Mouse (Mus musculus): ENCODE measurements around the gene Ldlr.

The Ldlr gene

GRCm38 (mm10) chr9:21725224-21726121 lies 2.2 kb downstream of the Ldlr start:
- DNase-seq (ENCODE audit: extremely low spot score, low spot score) = no peak

- DNase-seq (ENCODE audit: extremely low spot score, low spot score) = no peak
Observed at GRCm38 (mm10) chr9:21726218-21726975, 3.1 kb downstream of the Ldlr start.

- no peak for DNase-seq (ENCODE audit: extremely low spot score, low spot score)
Observed at GRCm38 (mm10) chr9:21728261-21728832, 5.1 kb downstream of the Ldlr start.

GRCm38 (mm10) chr9:21729264-21729663 lies 6.0 kb downstream of the Ldlr start:
- DNase-seq (ENCODE audit: extremely low spot score, low spot score) = no peak

- no peak for DNase-seq (ENCODE audit: extremely low spot score, low spot score)
Observed at GRCm38 (mm10) chr9:21732288-21732687, 9.0 kb downstream of the Ldlr start.

- DNase-seq (ENCODE audit: extremely low spot score, low spot score) = no peak
Observed at GRCm38 (mm10) chr9:21733446-21733845, 10.2 kb downstream of the Ldlr start.

GRCm38 (mm10) chr9:21733989-21734388 lies 10.7 kb downstream of the Ldlr start:
- no peak for DNase-seq (ENCODE audit: extremely low spot score, low spot score)

- DNase-seq (ENCODE audit: extremely low spot score, low spot score) = no peak
Observed at GRCm38 (mm10) chr9:21735126-21735525, 11.8 kb downstream of the Ldlr start.

GRCm38 (mm10) chr9:21736580-21736979 lies 13.3 kb downstream of the Ldlr start:
- DNase-seq (ENCODE audit: extremely low spot score, low spot score) = no peak

- no peak for DNase-seq (ENCODE audit: extremely low spot score, low spot score)
Observed at GRCm38 (mm10) chr9:21737188-21737587, 13.9 kb downstream of the Ldlr start.

- no peak for DNase-seq (ENCODE audit: extremely low spot score, low spot score)
Observed at GRCm38 (mm10) chr9:21738776-21739175, 15.5 kb downstream of the Ldlr start.

- DNase-seq (ENCODE audit: extremely low spot score, low spot score) = no peak
Observed at GRCm38 (mm10) chr9:21740427-21740826, 17.1 kb downstream of the Ldlr start.

- no peak for DNase-seq (ENCODE audit: extremely low spot score, low spot score)
Observed at GRCm38 (mm10) chr9:21741514-21741913, 18.2 kb downstream of the Ldlr start.

GRCm38 (mm10) chr9:21747238-21747774 lies 24.0 kb downstream of the Ldlr start:
- DNase-seq (ENCODE audit: extremely low spot score, low spot score) = no peak

- no peak for DNase-seq (ENCODE audit: extremely low spot score, low spot score)
Observed at GRCm38 (mm10) chr9:21748033-21748432, 24.8 kb downstream of the Ldlr start.

- no peak for DNase-seq (ENCODE audit: extremely low spot score, low spot score)
Observed at GRCm38 (mm10) chr9:21748491-21748890, 25.2 kb downstream of the Ldlr start.

- no peak for DNase-seq (ENCODE audit: extremely low spot score, low spot score)
Observed at GRCm38 (mm10) chr9:21749382-21750118, 26.3 kb downstream of the Ldlr start.

- DNase-seq (ENCODE audit: extremely low spot score, low spot score) = no peak
Observed at GRCm38 (mm10) chr9:21750370-21750769, 27.1 kb downstream of the Ldlr start.

GRCm38 (mm10) chr9:21751347-21751746 lies 28.1 kb downstream of the Ldlr start:
- DNase-seq (ENCODE audit: extremely low spot score, low spot score) = no peak

- no peak for DNase-seq (ENCODE audit: extremely low spot score, low spot score)
Observed at GRCm38 (mm10) chr9:21752252-21752792, 29.0 kb downstream of the Ldlr start.

- DNase-seq (ENCODE audit: extremely low spot score, low spot score) = no peak
Observed at GRCm38 (mm10) chr9:21754003-21754402, 30.7 kb downstream of the Ldlr start.
